Mouse (Mus musculus) intestine, embryonic 14.5 days (tissue): ENCODE data around the gene Scn8a. TPM values are rescaled to one million over a fixed set of nuclear protein-coding genes. Genes with fewer than 3 reads are reported as not detected.
A peak's percentile ranks its signal among the peaks of the same experiment; 100 is the strongest.

Experiments
- ATAC-seq: fragments of 200-750 bp; cut with Nextera tagmentation; replicated peaks from 2 replicates; pipeline ENCODE4 v1.8.0; 2017; ENCODE audit warnings: low read depth, moderate number of reproducible peaks, moderate TSS enrichment, moderate library complexity; ENCODE audit not compliant: low FRiP score, low TSS enrichment
- DNase-seq: peaks from one replicate; pipeline ENCODE4 v3.0.0-alpha.2; 2018; ENCODE audit warnings: low spot score
- H3K27ac ChIP-seq: fragments of 300-500 bp; sonication (generic); 2 replicates; pipeline ENCODE4 v1.5.1; 2014; ENCODE audit warnings: low read depth, mild to moderate bottlenecking, control low read depth
- H3K27me3 ChIP-seq: fragments of 300-500 bp; sonication (generic); replicated peaks from 2 replicates; pipeline ENCODE4 v1.6.1; 2014; ENCODE audit warnings: low read length, control low read depth; ENCODE audit not compliant: control insufficient read depth, insufficient read depth
- H3K36me3 ChIP-seq: fragments of 300-500 bp; sonication (generic); 2 replicates; pipeline ENCODE4 v1.6.1; 2014; ENCODE audit warnings: low read length, control low read depth; ENCODE audit not compliant: control insufficient read depth, insufficient read depth
- H3K4me1 ChIP-seq: fragments of 300-500 bp; sonication (generic); replicated peaks from 2 replicates; pipeline ENCODE4 v1.6.1; 2014; ENCODE audit warnings: low read length, control low read depth, mixed read lengths; ENCODE audit not compliant: control insufficient read depth, insufficient read depth
- H3K4me2 ChIP-seq: fragments of 300-500 bp; sonication (generic); 2 replicates; pipeline ENCODE4 v1.6.1; 2014; ENCODE audit warnings: low read length
- H3K4me3 ChIP-seq: fragments of 300-500 bp; sonication (generic); 2 replicates; pipeline ENCODE4 v1.5.1; 2014; ENCODE audit warnings: low read depth, low read length, control low read depth, mixed read lengths
- H3K9ac ChIP-seq: fragments of 300-500 bp; sonication (generic); 2 replicates; pipeline ENCODE4 v1.6.1; 2014; ENCODE audit warnings: mild to moderate bottlenecking, low read length
- H3K9me3 ChIP-seq: fragments of 300-500 bp; sonication (generic); 2 replicates; pipeline ENCODE4 v1.6.1; 2016; ENCODE audit warnings: low read length, control low read depth; ENCODE audit not compliant: control insufficient read depth
- WGBS: fragments of 180-500 bp; shearing (Covaris S2); extraction: QIAGEN DNeasy Blood & Tissue Kit; methylation state at CpG from one replicate; pipeline ENCODE4 v1.1.7; 2014; 5-methylcytosine and 5-hydroxymethylcytosine counted together
- polyA plus RNA-seq: library from polyadenylated mRNA; unstranded; fragments of >200 nt; fragmentation: Nextera tagmentation; extraction: Ambion mirVana; gene quantifications from 2 replicates; pipeline ENCODE4 v1.2.1, GENCODE M21; 2014

Gene Scn8a
- polyA plus RNA-seq, 1 experiment from 2014 or later: 4.0 TPM

GRCm38 (mm10) chr15:101004538-101004937 is 134.9 kb downstream of the Scn8a start:
- Histone ChIP-seq H3K4me2 (no peak overlapping the region), H3K4me3 (no peak overlapping the region), H3K9me3 (no peaks in the 10 kb centered on the region), H3K27me3 (no peaks in the 10 kb centered on the region), H3K9ac (no peak overlapping the region), H3K27ac (no peak overlapping the region), H3K36me3 (no peaks in the 10 kb centered on the region), H3K4me1 (peaks cover 7% of the 10 kb centered on the region; the same call in 1 of the 2 replicates)
- ATAC-seq: no peak
- WGBS: 52% methylated on average over 3 of the region's 3 CpGs
- no peak for DNase-seq

- no peaks in the 10 kb centered on the region for H3K36me3 ChIP-seq
- no peaks in the 10 kb centered on the region for H3K27me3 ChIP-seq
- DNase-seq (no peak), ATAC-seq (no peak)
- H3K4me1 ChIP-seq: peaks cover 7% of the 10 kb centered on the region; the same call in 1 of the 2 replicates
- H3K9me3 ChIP-seq: no peaks in the 10 kb centered on the region
- H3K9ac ChIP-seq: no peak overlapping the region
- WGBS: 82% methylated on average over 8 of the region's 8 CpGs
- no peak overlapping the region for H3K4me3 ChIP-seq
- no peak overlapping the region for H3K4me2 ChIP-seq
- H3K27ac ChIP-seq: no peak overlapping the region
Measured at GRCm38 (mm10) chr15:101005717-101006116, 136.1 kb downstream of the Scn8a start.

- Histone ChIP-seq H3K4me1 (peaks cover 4% of the 10 kb centered on the region; the same call in 1 of the 2 replicates), H3K9ac (peak overlapping the region; percentile 37; the same call in 1 of the 2 replicates), H3K36me3 (no peaks in the 10 kb centered on the region), H3K27me3 (no peaks in the 10 kb centered on the region), H3K4me3 (peak overlapping the region; percentile 53), H3K9me3 (no peaks in the 10 kb centered on the region), H3K4me2 (peak overlapping the region; percentile 70), H3K27ac (no peak overlapping the region)
- 11% methylated on average over 14 of the region's 15 CpGs for WGBS
- DNase-seq (peak; percentile 78), ATAC-seq (peak; percentile 96)
Measured at GRCm38 (mm10) chr15:101006251-101007040, 136.8 kb downstream of the Scn8a start.

GRCm38 (mm10) chr15:101007236-101007635 is 137.6 kb downstream of the Scn8a start:
- no peak for ATAC-seq
- Histone ChIP-seq H3K27ac (no peak overlapping the region), H3K9ac (no peak overlapping the region), H3K4me2 (peak overlapping the region; percentile 70), H3K9me3 (no peaks in the 10 kb centered on the region), H3K4me1 (peaks cover 4% of the 10 kb centered on the region; the same call in 1 of the 2 replicates), H3K36me3 (no peaks in the 10 kb centered on the region), H3K4me3 (no peak overlapping the region), H3K27me3 (no peaks in the 10 kb centered on the region)
- 64% methylated on average over 7 of the region's 7 CpGs for WGBS
- no peak for DNase-seq

GRCm38 (mm10) chr15:101008386-101009010 is 138.8 kb downstream of the Scn8a start:
- Histone ChIP-seq H3K9ac (no peak overlapping the region), H3K4me2 (no peak overlapping the region), H3K27ac (no peak overlapping the region), H3K4me3 (no peak overlapping the region), H3K4me1 (peaks cover 4% of the 10 kb centered on the region; the same call in 1 of the 2 replicates), H3K27me3 (no peaks in the 10 kb centered on the region), H3K9me3 (no peaks in the 10 kb centered on the region), H3K36me3 (no peaks in the 10 kb centered on the region)
- DNase-seq (no peak), ATAC-seq (no peak)
- 60% methylated on average over 14 of the region's 14 CpGs for WGBS

- no peak overlapping the region for H3K27ac ChIP-seq
- ATAC-seq (no peak), DNase-seq (no peak)
- no peaks in the 10 kb centered on the region for H3K36me3 ChIP-seq
- peaks cover 4% of the 10 kb centered on the region; the same call in 1 of the 2 replicates for H3K4me1 ChIP-seq
- no peaks in the 10 kb centered on the region for H3K27me3 ChIP-seq
- H3K4me3 ChIP-seq: no peak overlapping the region
- no peaks in the 10 kb centered on the region for H3K9me3 ChIP-seq
- H3K4me2 ChIP-seq: no peak overlapping the region
- WGBS: 92% methylated on average over 6 of the region's 6 CpGs
- H3K9ac ChIP-seq: no peak overlapping the region
Measured at GRCm38 (mm10) chr15:101011352-101011751, 141.7 kb downstream of the Scn8a start.

GRCm38 (mm10) chr15:101028960-101029359 is 159.3 kb downstream of the Scn8a start:
- DNase-seq (no peak), ATAC-seq (no peak)
- no peaks in the 10 kb centered on the region for H3K36me3 ChIP-seq
- H3K27ac ChIP-seq: no peak overlapping the region
- no peak overlapping the region for H3K9ac ChIP-seq
- no peak overlapping the region for H3K4me3 ChIP-seq
- no peaks in the 10 kb centered on the region for H3K4me1 ChIP-seq
- no peaks in the 10 kb centered on the region for H3K27me3 ChIP-seq
- 62% methylated on average over 2 of the region's 2 CpGs for WGBS
- no peaks in the 10 kb centered on the region for H3K9me3 ChIP-seq
- no peak overlapping the region for H3K4me2 ChIP-seq

- H3K9ac ChIP-seq: no peak overlapping the region
- peak overlapping the region; percentile 32; the same call in 1 of the 2 replicates for H3K4me2 ChIP-seq
- H3K4me1 ChIP-seq: no peaks in the 10 kb centered on the region
- no peaks in the 10 kb centered on the region for H3K9me3 ChIP-seq
- H3K27ac ChIP-seq: no peak overlapping the region
- no peak overlapping the region for H3K4me3 ChIP-seq
- ATAC-seq (no peak), DNase-seq (no peak)
- peaks cover 42% of the 10 kb centered on the region for H3K27me3 ChIP-seq
- H3K36me3 ChIP-seq: no peaks in the 10 kb centered on the region
- 51% methylated on average over 17 of the region's 17 CpGs for WGBS
Measured at GRCm38 (mm10) chr15:101039651-101040050, 170.0 kb downstream of the Scn8a start.
